Mouse (Mus musculus) liver, embryonic 15.5 days (tissue): Measurements from ENCODE around the gene Slc35c1. TPM values are rescaled to one million over a fixed set of nuclear protein-coding genes. Genes with fewer than 3 reads are reported as not detected.

ENCODE experiments used
- ATAC-seq: fragments of 200-750 bp; cut with Nextera tagmentation; 2 replicates; pipeline ENCODE4 v1.8.0; 2017; ENCODE audit warnings: moderate number of reproducible peaks, mild to moderate bottlenecking, moderate library complexity; ENCODE audit not compliant: insufficient read depth
- H3K27ac ChIP-seq: fragments of 300-500 bp; sonication (generic); replicated peaks from 2 replicates; pipeline ENCODE4 v1.5.1; 2015; ENCODE audit warnings: mild to moderate bottlenecking, inconsistent platforms
- H3K27me3 ChIP-seq: fragments of 300-500 bp; sonication (generic); 2 replicates; pipeline ENCODE4 v1.6.1; 2015; ENCODE audit warnings: mild to moderate bottlenecking, inconsistent platforms
- H3K36me3 ChIP-seq: fragments of 300-500 bp; sonication (generic); replicated peaks from 2 replicates; pipeline ENCODE4 v1.6.1; 2015; ENCODE audit warnings: moderate library complexity, mild to moderate bottlenecking, inconsistent platforms
- H3K4me1 ChIP-seq: fragments of 300-500 bp; sonication (generic); replicated peaks from 2 replicates; pipeline ENCODE4 v1.6.1; 2015; ENCODE audit warnings: inconsistent platforms
- H3K4me2 ChIP-seq: fragments of 300-500 bp; sonication (generic); 2 replicates; pipeline ENCODE4 v1.6.1; 2015; ENCODE audit warnings: moderate library complexity, mild to moderate bottlenecking, inconsistent platforms
- H3K4me3 ChIP-seq: fragments of 300-500 bp; sonication (generic); replicated peaks from 2 replicates; pipeline ENCODE4 v1.5.1; 2015; ENCODE audit warnings: mild to moderate bottlenecking, inconsistent platforms
- H3K9ac ChIP-seq: fragments of 300-500 bp; sonication (generic); 2 replicates; pipeline ENCODE4 v1.6.1; 2015; ENCODE audit warnings: moderate library complexity, mild to moderate bottlenecking, inconsistent platforms
- H3K9me3 ChIP-seq: fragments of 300-500 bp; sonication (generic); replicated peaks from 2 replicates; pipeline ENCODE4 v1.6.1; 2016; ENCODE audit warnings: inconsistent platforms
- WGBS: fragments of 180-500 bp; shearing (Covaris S2); methylation state at CpG from one replicate; pipeline ENCODE4 v1.1.7; 2015; ENCODE audit warnings: mixed read lengths; ENCODE audit not compliant: insufficient replicate concordance; 5-methylcytosine and 5-hydroxymethylcytosine counted together
- polyA plus RNA-seq: library from polyadenylated mRNA; unstranded; fragments of >200 nt; fragmentation: Nextera tagmentation; extraction: Ambion mirVana; gene quantifications from 2 replicates; pipeline ENCODE4 v1.2.1, GENCODE M21; 2015

Slc35c1 gene
- polyA plus RNA-seq, 1 experiment from 2014 or later = 11.0 TPM

GRCm38 (mm10) chr2:92447121-92447740, 13.1 kb downstream of the Slc35c1 start:
- Histone ChIP-seq H3K9me3 (no peaks in the 10 kb centered on the region), H3K36me3 (0 out of 2 replicates have a peak, but pooled peaks cover 3% of the 10 kb centered on the region), H3K4me3 (no peak overlapping the region), H3K9ac (no peak overlapping the region), H3K4me1 (peaks cover 47% of the 10 kb centered on the region), H3K27me3 (peaks cover 28% of the 10 kb centered on the region), H3K4me2 (no peak overlapping the region), H3K27ac (no peak overlapping the region)
- WGBS = 56% methylated on average over 7 of the region's 7 CpGs
- ATAC-seq = no peak

- Histone ChIP-seq H3K27me3 (peaks cover 24% of the 10 kb centered on the region), H3K4me1 (peaks cover 51% of the 10 kb centered on the region), H3K4me3 (no peak overlapping the region)
Measured at GRCm38 (mm10) chr2:92446656-92447055, 13.7 kb downstream of the Slc35c1 start.

GRCm38 (mm10) chr2:92445890-92446289, 14.4 kb downstream of the Slc35c1 start:
- peaks cover 24% of the 10 kb centered on the region for H3K27me3 ChIP-seq
- 51% methylated on average over 9 of the region's 9 CpGs for WGBS
- H3K4me2 ChIP-seq = no peak overlapping the region
- H3K4me3 ChIP-seq = no peak overlapping the region
- ATAC-seq = no peak
- no peaks in the 10 kb centered on the region for H3K9me3 ChIP-seq
- H3K4me1 ChIP-seq = peaks cover 45% of the 10 kb centered on the region
- H3K9ac ChIP-seq = no peak overlapping the region
- H3K36me3 ChIP-seq = no peaks in the 10 kb centered on the region
- H3K27ac ChIP-seq = no peak overlapping the region

More at GRCm38 (mm10) chr2:92446656-92447055, 13.7 kb downstream of the Slc35c1 start:
- Histone ChIP-seq H3K9me3 (no peaks in the 10 kb centered on the region), H3K4me2 (no peak overlapping the region), H3K36me3 (no peaks in the 10 kb centered on the region), H3K27ac (no peak overlapping the region), H3K9ac (no peak overlapping the region)
- no peak for ATAC-seq
- 73% methylated on average over 8 of the region's 8 CpGs for WGBS

- ATAC-seq = peak; percentile 85
- Histone ChIP-seq H3K4me3 (no peak overlapping the region), H3K27me3 (peaks cover 13% of the 10 kb centered on the region), H3K27ac (no peak overlapping the region), H3K9ac (no peak overlapping the region), H3K9me3 (no peaks in the 10 kb centered on the region), H3K36me3 (no peaks in the 10 kb centered on the region), H3K4me1 (peaks cover 48% of the 10 kb centered on the region), H3K4me2 (peak overlapping the region; percentile 27; the same call in 1 of the 2 replicates)
- 12% methylated on average over 4 of the region's 4 CpGs for WGBS
Measured at GRCm38 (mm10) chr2:92444376-92444775, 16.0 kb downstream of the Slc35c1 start.

- Histone ChIP-seq H3K4me2 (no peak overlapping the region), H3K9me3 (no peaks in the 10 kb centered on the region), H3K4me1 (peaks cover 48% of the 10 kb centered on the region), H3K9ac (no peak overlapping the region), H3K27me3 (0 out of 2 replicates have a peak, but pooled peaks cover 3% of the 10 kb centered on the region), H3K36me3 (no peaks in the 10 kb centered on the region), H3K27ac (no peak overlapping the region), H3K4me3 (no peak overlapping the region)
- 61% methylated on average over 4 of the region's 4 CpGs for WGBS
- no peak for ATAC-seq
Measured at GRCm38 (mm10) chr2:92443313-92443712, 17.0 kb downstream of the Slc35c1 start.

- Histone ChIP-seq H3K27ac (no peak overlapping the region), H3K4me2 (no peak overlapping the region), H3K9me3 (no peaks in the 10 kb centered on the region), H3K4me1 (peaks cover 53% of the 10 kb centered on the region), H3K4me3 (no peak overlapping the region), H3K27me3 (0 out of 2 replicates have a peak, but pooled peaks cover 3% of the 10 kb centered on the region), H3K36me3 (no peaks in the 10 kb centered on the region), H3K9ac (no peak overlapping the region)
- WGBS = 60% methylated on average over 12 of the region's 12 CpGs
- ATAC-seq = no peak
Measured at GRCm38 (mm10) chr2:92442419-92443001, 17.8 kb downstream of the Slc35c1 start.

- peaks cover 47% of the 10 kb centered on the region for H3K4me1 ChIP-seq
- 67% methylated on average over 6 of the region's 6 CpGs for WGBS
- no peaks in the 10 kb centered on the region for H3K36me3 ChIP-seq
- no peaks in the 10 kb centered on the region for H3K9me3 ChIP-seq
- no peak overlapping the region for H3K27ac ChIP-seq
- no peak overlapping the region for H3K9ac ChIP-seq
- H3K4me3 ChIP-seq = no peak overlapping the region
- no peak for ATAC-seq
- no peaks in the 10 kb centered on the region for H3K27me3 ChIP-seq
- H3K4me2 ChIP-seq = no peak overlapping the region
Measured at GRCm38 (mm10) chr2:92440432-92440831, 19.9 kb downstream of the Slc35c1 start.

GRCm38 (mm10) chr2:92438567-92438966, 21.8 kb downstream of the Slc35c1 start:
- Histone ChIP-seq H3K36me3 (no peaks in the 10 kb centered on the region), H3K4me3 (no peak overlapping the region), H3K27me3 (no peaks in the 10 kb centered on the region), H3K4me2 (no peak overlapping the region), H3K9me3 (no peaks in the 10 kb centered on the region), H3K4me1 (peaks cover 45% of the 10 kb centered on the region), H3K27ac (no peak overlapping the region), H3K9ac (no peak overlapping the region)
- no peak for ATAC-seq
- 44% methylated on average over 3 of the region's 3 CpGs for WGBS

GRCm38 (mm10) chr2:92437875-92438274, 22.5 kb downstream of the Slc35c1 start:
- no peaks in the 10 kb centered on the region for H3K36me3 ChIP-seq
- peak overlapping the region; percentile 49 for H3K4me2 ChIP-seq
- 0% methylated on average over 5 of the region's 5 CpGs for WGBS
- H3K9me3 ChIP-seq = no peaks in the 10 kb centered on the region
- no peak overlapping the region; the same call in 1 of the 2 replicates for H3K27ac ChIP-seq
- H3K4me3 ChIP-seq = no peak overlapping the region
- ATAC-seq = no peak
- H3K27me3 ChIP-seq = no peaks in the 10 kb centered on the region
- no peak overlapping the region for H3K9ac ChIP-seq
- H3K4me1 ChIP-seq = peaks cover 46% of the 10 kb centered on the region

- Histone ChIP-seq H3K4me3 (no peak overlapping the region), H3K9ac (no peak overlapping the region), H3K27me3 (no peaks in the 10 kb centered on the region), H3K4me1 (peaks cover 47% of the 10 kb centered on the region), H3K36me3 (no peaks in the 10 kb centered on the region), H3K9me3 (no peaks in the 10 kb centered on the region), H3K4me2 (peak overlapping the region; percentile 49), H3K27ac (no peak overlapping the region; the same call in 1 of the 2 replicates)
- 34% methylated on average over 4 of the region's 4 CpGs for WGBS
- ATAC-seq = no peak
Measured at GRCm38 (mm10) chr2:92437366-92437765, 23.0 kb downstream of the Slc35c1 start.

- Histone ChIP-seq H3K27ac (no peak overlapping the region), H3K4me2 (peak overlapping the region; percentile 99; the same call in 1 of the 2 replicates), H3K36me3 (no peaks in the 10 kb centered on the region), H3K9me3 (no peaks in the 10 kb centered on the region), H3K27me3 (no peaks in the 10 kb centered on the region), H3K4me1 (peaks cover 58% of the 10 kb centered on the region), H3K9ac (no peak overlapping the region), H3K4me3 (no peak overlapping the region)
- no peak for ATAC-seq
- WGBS = 64% methylated on average over 6 of the region's 6 CpGs
Measured at GRCm38 (mm10) chr2:92435023-92435422, 25.3 kb downstream of the Slc35c1 start.
